Mouse (Mus musculus): ENCODE measurements around the gene Ddr2. TPM values are rescaled to one million over a fixed set of nuclear protein-coding genes. Genes with fewer than 3 reads are reported as not detected.

Ddr2 gene
- polyA plus RNA-seq, 1 experiment from 2014 or later, result 15.6 TPM

- Histone ChIP-seq H3K27me3 (replicated peaks; ENCODE audit: control insufficient read depth, insufficient read depth, low read length) (no peaks in the 10 kb centered on the region), H3K4me1 (replicated peaks; ENCODE audit: control insufficient read depth, insufficient read depth, low read length) (no peaks in the 10 kb centered on the region), H3K9ac (ENCODE audit: low read depth, low read length) (no peak overlapping the region), H3K4me2 (replicated peaks; ENCODE audit: low read depth) (no peak overlapping the region), H3K27ac (ENCODE audit: low read depth, low read length) (no peak overlapping the region), H3K4me3 (ENCODE audit: low read depth, low read length) (no peak overlapping the region), H3K9me3 (ENCODE audit: control insufficient read depth) (no peaks in the 10 kb centered on the region), H3K36me3 (ENCODE audit: control insufficient read depth, insufficient read depth) (no peaks in the 10 kb centered on the region)
- no peak for ATAC-seq
- 70% methylated on average over 2 of the region's 2 CpGs for WGBS
- TF ChIP-seq CTCF (IDR thresholded peaks at IDR 0.05; ENCODE audit: low read depth), result no peak
Observed at GRCm38 (mm10) chr1:170079465-170079864, 31.1 kb downstream of the Ddr2 start.

GRCm38 (mm10) chr1:170076339-170076738, 34.2 kb downstream of the Ddr2 start:
- Histone ChIP-seq H3K9ac (ENCODE audit: low read depth, low read length) (no peak overlapping the region), H3K27ac (ENCODE audit: low read depth, low read length) (no peak overlapping the region), H3K27me3 (replicated peaks; ENCODE audit: control insufficient read depth, insufficient read depth, low read length) (no peaks in the 10 kb centered on the region), H3K4me2 (replicated peaks; ENCODE audit: low read depth) (no peak overlapping the region), H3K4me1 (replicated peaks; ENCODE audit: control insufficient read depth, insufficient read depth, low read length) (no peaks in the 10 kb centered on the region), H3K4me3 (ENCODE audit: low read depth, low read length) (no peak overlapping the region), H3K9me3 (ENCODE audit: control insufficient read depth) (no peaks in the 10 kb centered on the region), H3K36me3 (ENCODE audit: control insufficient read depth, insufficient read depth) (no peaks in the 10 kb centered on the region)
- 84% methylated on average over 5 of the region's 5 CpGs for WGBS
- no peak for ATAC-seq
- TF ChIP-seq CTCF (IDR thresholded peaks at IDR 0.05; ENCODE audit: low read depth), result no peak

GRCm38 (mm10) chr1:170073768-170074167, 36.8 kb downstream of the Ddr2 start:
- H3K27me3 ChIP-seq (replicated peaks; ENCODE audit: control insufficient read depth, insufficient read depth, low read length), result no peaks in the 10 kb centered on the region
- H3K9me3 ChIP-seq (ENCODE audit: control insufficient read depth), result no peaks in the 10 kb centered on the region
- no peak overlapping the region for H3K27ac ChIP-seq (ENCODE audit: low read depth, low read length)
- 80% methylated on average over 8 of the region's 8 CpGs for WGBS
- no peaks in the 10 kb centered on the region for H3K4me1 ChIP-seq (replicated peaks; ENCODE audit: control insufficient read depth, insufficient read depth, low read length)
- H3K36me3 ChIP-seq (ENCODE audit: control insufficient read depth, insufficient read depth), result no peaks in the 10 kb centered on the region
- H3K4me3 ChIP-seq (ENCODE audit: low read depth, low read length), result no peak overlapping the region
- no peak for ATAC-seq
- no peak overlapping the region for H3K4me2 ChIP-seq (replicated peaks; ENCODE audit: low read depth)
- H3K9ac ChIP-seq (ENCODE audit: low read depth, low read length), result no peak overlapping the region
- no peak for TF ChIP-seq CTCF (IDR thresholded peaks at IDR 0.05; ENCODE audit: low read depth)

- 84% methylated on average over 5 of the region's 5 CpGs for WGBS
- TF ChIP-seq CTCF (IDR thresholded peaks at IDR 0.05; ENCODE audit: low read depth), result no peak
- no peaks in the 10 kb centered on the region for H3K4me1 ChIP-seq (replicated peaks; ENCODE audit: control insufficient read depth, insufficient read depth, low read length)
- no peak for ATAC-seq
- H3K27ac ChIP-seq (ENCODE audit: low read depth, low read length), result no peak overlapping the region
- no peak overlapping the region for H3K4me3 ChIP-seq (ENCODE audit: low read depth, low read length)
- no peak overlapping the region for H3K4me2 ChIP-seq (replicated peaks; ENCODE audit: low read depth)
- H3K36me3 ChIP-seq (ENCODE audit: control insufficient read depth, insufficient read depth), result no peaks in the 10 kb centered on the region
- H3K27me3 ChIP-seq (replicated peaks; ENCODE audit: control insufficient read depth, insufficient read depth, low read length), result no peaks in the 10 kb centered on the region
- H3K9ac ChIP-seq (ENCODE audit: low read depth, low read length), result no peak overlapping the region
- H3K9me3 ChIP-seq (ENCODE audit: control insufficient read depth), result no peaks in the 10 kb centered on the region
Observed at GRCm38 (mm10) chr1:170069143-170069542, 41.4 kb downstream of the Ddr2 start.

GRCm38 (mm10) chr1:170065931-170066330, 44.6 kb downstream of the Ddr2 start:
- ATAC-seq, result no peak
- Histone ChIP-seq H3K9me3 (ENCODE audit: control insufficient read depth) (no peaks in the 10 kb centered on the region), H3K27ac (ENCODE audit: low read depth, low read length) (no peak overlapping the region), H3K4me2 (replicated peaks; ENCODE audit: low read depth) (no peak overlapping the region), H3K4me3 (ENCODE audit: low read depth, low read length) (no peak overlapping the region), H3K36me3 (ENCODE audit: control insufficient read depth, insufficient read depth) (no peaks in the 10 kb centered on the region), H3K9ac (ENCODE audit: low read depth, low read length) (no peak overlapping the region), H3K27me3 (replicated peaks; ENCODE audit: control insufficient read depth, insufficient read depth, low read length) (no peaks in the 10 kb centered on the region), H3K4me1 (replicated peaks; ENCODE audit: control insufficient read depth, insufficient read depth, low read length) (no peaks in the 10 kb centered on the region)
- WGBS, result 55% methylated on average over 2 of the region's 2 CpGs
- no peak for TF ChIP-seq CTCF (IDR thresholded peaks at IDR 0.05; ENCODE audit: low read depth)

GRCm38 (mm10) chr1:170065009-170065408, 45.6 kb downstream of the Ddr2 start:
- no peak overlapping the region for H3K4me3 ChIP-seq (ENCODE audit: low read depth, low read length)
- no peak overlapping the region for H3K4me2 ChIP-seq (replicated peaks; ENCODE audit: low read depth)
- H3K4me1 ChIP-seq (replicated peaks; ENCODE audit: control insufficient read depth, insufficient read depth, low read length), result no peaks in the 10 kb centered on the region
- WGBS, result 79% methylated on average over 8 of the region's 8 CpGs
- no peak overlapping the region for H3K9ac ChIP-seq (ENCODE audit: low read depth, low read length)
- H3K27ac ChIP-seq (ENCODE audit: low read depth, low read length), result no peak overlapping the region
- no peak for ATAC-seq
- no peaks in the 10 kb centered on the region for H3K9me3 ChIP-seq (ENCODE audit: control insufficient read depth)
- no peak for TF ChIP-seq CTCF (IDR thresholded peaks at IDR 0.05; ENCODE audit: low read depth)
- no peaks in the 10 kb centered on the region for H3K27me3 ChIP-seq (replicated peaks; ENCODE audit: control insufficient read depth, insufficient read depth, low read length)
- H3K36me3 ChIP-seq (ENCODE audit: control insufficient read depth, insufficient read depth), result no peaks in the 10 kb centered on the region

GRCm38 (mm10) chr1:170064083-170064494, 46.5 kb downstream of the Ddr2 start:
- H3K4me2 ChIP-seq (replicated peaks; ENCODE audit: low read depth), result no peak overlapping the region

More at GRCm38 (mm10) chr1:170064083-170064494, 46.5 kb downstream of the Ddr2 start:
- H3K27ac ChIP-seq (ENCODE audit: low read depth, low read length), result no peak overlapping the region
- 43% methylated on average over 9 of the region's 9 CpGs for WGBS
- H3K9ac ChIP-seq (ENCODE audit: low read depth, low read length), result no peak overlapping the region
- no peak for TF ChIP-seq CTCF (IDR thresholded peaks at IDR 0.05; ENCODE audit: low read depth)
- H3K9me3 ChIP-seq (ENCODE audit: control insufficient read depth), result no peaks in the 10 kb centered on the region
- no peaks in the 10 kb centered on the region for H3K36me3 ChIP-seq (ENCODE audit: control insufficient read depth, insufficient read depth)
- no peaks in the 10 kb centered on the region for H3K4me1 ChIP-seq (replicated peaks; ENCODE audit: control insufficient read depth, insufficient read depth, low read length)
- H3K4me3 ChIP-seq (ENCODE audit: low read depth, low read length), result no peak overlapping the region
- ATAC-seq, result no peak
- H3K27me3 ChIP-seq (replicated peaks; ENCODE audit: control insufficient read depth, insufficient read depth, low read length), result no peaks in the 10 kb centered on the region
